Mouse (Mus musculus): ENCODE measurements around the gene Insl6.

GRCm38 (mm10) chr19:29272011-29272809, 52.9 kb downstream of the Insl6 start:
- TF ChIP-seq CTCF (IDR thresholded peaks at IDR 0.05; ENCODE audit: borderline replicate concordance, insufficient read depth, low read length) (no peak), POLR2A (IDR thresholded peaks at IDR 0.05; ENCODE audit: low read depth, low read length) (no peak)

All from embryonic fibroblast, embryonic 13.5 days (primary cell).